Comparison of ENCODE assay signal across 10 mouse cellular contexts in genomic region chr2:35619532-35619931, GRCm38 (mm10).
A peak's percentile ranks its signal among the peaks of the same experiment; 100 is the strongest.
DNase-seq lines count a peak whose midpoint lies in the region; ATAC-seq lines count a peak whose summit lies in the region.
"Had no signal": no experiment of that assay in that cellular context is flagged by ENCODE, and none has a peak within 500 bp of the region (broad histone marks: within the 10 kb centered on the region; RNA-seq: fewer than 3 reads in every experiment).

No protein-coding gene starts in this region.

- DNase-seq in forebrain, embryonic 14.5 days (ENCODE audit: low spot score) = no peak
- peak; percentile 69 for DNase-seq in testis, postnatal 10 days (ENCODE audit: low spot score)
- no peak for DNase-seq in testis, postnatal 14 days (ENCODE audit: low spot score)
- DNase-seq in kidney, postnatal 4 days = peak; percentile 76 to 82
- DNase-seq in spleen, postnatal 36 days (ENCODE audit: low spot score in 2 of 2) = no peak
- no peak for DNase-seq in right cerebral cortex, adult 18-20 months
- DNase-seq in thymus, postnatal 4 days = no peak
- DNase-seq: thymus, adult 2 months had no signal

- H3K27ac ChIP-seq in forebrain, embryonic 13.5 days = no peak overlapping the region
- H3K27ac ChIP-seq in forebrain, embryonic 14.5 days (ENCODE audit: low read depth, low read length) = no peak overlapping the region

- 52% methylated on average over 2 of the region's 2 CpGs for WGBS in forebrain, embryonic 13.5 days
- WGBS in forebrain, embryonic 14.5 days = 36% methylated on average over 2 of the region's 2 CpGs

- no peak overlapping the region; the same call in 1 of the 2 replicates for H3K9ac ChIP-seq in forebrain, embryonic 13.5 days
- H3K9ac ChIP-seq in forebrain, embryonic 14.5 days (ENCODE audit: low read length) = no peak overlapping the region

- H3K4me1 ChIP-seq in forebrain, embryonic 13.5 days = peaks cover 55% of the 10 kb centered on the region
- peaks cover 38% of the 10 kb centered on the region for H3K4me1 ChIP-seq in forebrain, embryonic 14.5 days (ENCODE audit: control insufficient read depth, insufficient read depth, low read length)

- no peaks in the 10 kb centered on the region for H3K36me3 ChIP-seq in forebrain, embryonic 13.5 days (ENCODE audit: poor library complexity, severe bottlenecking)
- no peaks in the 10 kb centered on the region for H3K36me3 ChIP-seq in forebrain, embryonic 14.5 days (ENCODE audit: control insufficient read depth, insufficient read depth, low read length)

- ATAC-seq in forebrain, embryonic 13.5 days = no peak
- no peak for ATAC-seq in forebrain, embryonic 14.5 days

- no peaks in the 10 kb centered on the region; the same call in 1 of the 2 replicates for H3K27me3 ChIP-seq in forebrain, embryonic 13.5 days
- H3K27me3 ChIP-seq in forebrain, embryonic 14.5 days (replicated peaks; ENCODE audit: control insufficient read depth, insufficient read depth, low read length) = no peaks in the 10 kb centered on the region
- H3K27me3 ChIP-seq: CH12.LX had no signal

- no peaks in the 10 kb centered on the region for H3K9me3 ChIP-seq in forebrain, embryonic 13.5 days (replicated peaks)
- no peaks in the 10 kb centered on the region for H3K9me3 ChIP-seq in forebrain, embryonic 14.5 days (replicated peaks; ENCODE audit: control insufficient read depth, low read length)

- H3K4me3 ChIP-seq in forebrain, embryonic 13.5 days = no peak overlapping the region
- H3K4me3 ChIP-seq in forebrain, embryonic 14.5 days (ENCODE audit: low read depth, low read length) = no peak overlapping the region

- peak overlapping the region; percentile 47; the same call in 1 of the 2 replicates for H3K4me2 ChIP-seq in forebrain, embryonic 13.5 days
- no peak overlapping the region for H3K4me2 ChIP-seq in forebrain, embryonic 14.5 days (ENCODE audit: low read length)

Comparison
In these comparisons a context has a peak if more than half of its experiments do, and no peak if none do; other contexts are left out.
1. DNase-seq: peak in testis, postnatal 10 days (single experiment) and kidney, postnatal 4 days (2 of 2); none in forebrain, embryonic 14.5 days (single experiment), testis, postnatal 14 days (single experiment), spleen, postnatal 36 days (0 of 2), right cerebral cortex, adult 18-20 months (single experiment) and thymus, postnatal 4 days (single experiment).